Mouse (Mus musculus): ENCODE measurements at regions not wholly inside any gene's neighbourhood (a gene's known extent, or its start where the extent isn't known, plus 50 kb on each side); places are given as distances from the start of the nearest gene placed in this dataset.

GRCm38 (mm10) chr11:44167724-44168500, 232.0 kb upstream of the Il12b start:
- Histone ChIP-seq H3K9ac (replicated peaks) (no peak overlapping the region), H3K27ac (ENCODE audit: low read depth) (no peak overlapping the region), H3K4me1 (ENCODE audit: insufficient read depth) (no peaks in the 10 kb centered on the region), H3K27me3 (ENCODE audit: insufficient read depth, low read length) (no peaks in the 10 kb centered on the region), H3K9me3 (ENCODE audit: low read length) (no peaks in the 10 kb centered on the region), H3K36me3 (replicated peaks; ENCODE audit: insufficient read depth, low read length) (no peaks in the 10 kb centered on the region), H3K4me3 (ENCODE audit: low read depth, low read length) (no peak overlapping the region), H3K4me2 (ENCODE audit: low read depth, low read length) (no peak overlapping the region)
- ATAC-seq: no peak
- TF ChIP-seq EP300 (IDR thresholded peaks at IDR 0.05; ENCODE audit: low read depth): no peak
- TF ChIP-seq CTCF (IDR thresholded peaks at IDR 0.05; ENCODE audit: low read depth): no peak
- WGBS (ENCODE audit: insufficient replicate concordance): 67% methylated on average over 6 of the region's 6 CpGs
- DNase-seq: no peak

GRCm38 (mm10) chr11:44172478-44172877, 227.4 kb upstream of the Il12b start:
- no peaks in the 10 kb centered on the region for H3K9me3 ChIP-seq (ENCODE audit: low read length)
- 54% methylated on average over 4 of the region's 4 CpGs for WGBS (ENCODE audit: insufficient replicate concordance)
- TF ChIP-seq EP300 (IDR thresholded peaks at IDR 0.05; ENCODE audit: low read depth): no peak
- no peak for TF ChIP-seq CTCF (IDR thresholded peaks at IDR 0.05; ENCODE audit: low read depth)
- DNase-seq: no peak
- ATAC-seq: no peak
- H3K4me1 ChIP-seq (ENCODE audit: insufficient read depth): no peaks in the 10 kb centered on the region
- H3K4me2 ChIP-seq (ENCODE audit: low read depth, low read length): no peak overlapping the region
- no peaks in the 10 kb centered on the region for H3K27me3 ChIP-seq (ENCODE audit: insufficient read depth, low read length)
- H3K36me3 ChIP-seq (replicated peaks; ENCODE audit: insufficient read depth, low read length): no peaks in the 10 kb centered on the region
- no peak overlapping the region for H3K27ac ChIP-seq (ENCODE audit: low read depth)
- H3K4me3 ChIP-seq (ENCODE audit: low read depth, low read length): no peak overlapping the region
- no peak overlapping the region for H3K9ac ChIP-seq (replicated peaks)

DNA sequence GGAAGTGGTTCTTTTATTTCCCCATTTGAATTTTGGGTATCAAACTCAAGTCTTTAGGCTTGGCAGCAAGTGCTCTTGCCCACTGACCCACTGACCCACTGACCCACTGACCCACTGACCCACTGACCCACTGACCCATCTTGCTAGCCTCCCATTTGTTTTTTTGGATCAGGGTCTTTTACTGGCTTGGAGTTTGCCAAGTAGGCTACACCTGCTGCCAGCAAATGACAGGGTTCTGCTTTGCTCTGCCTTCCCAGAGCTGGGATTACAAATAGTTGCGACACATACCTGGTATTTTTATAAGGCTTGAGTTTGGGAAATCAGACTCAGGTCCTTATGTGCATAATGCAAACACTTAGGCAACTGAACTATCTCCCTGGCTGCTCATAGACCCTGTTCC, 226.7 kb upstream of the Il12b start:
- Histone ChIP-seq H3K4me2 (ENCODE audit: low read depth, low read length) (no peak overlapping the region), H3K27ac (ENCODE audit: low read depth) (no peak overlapping the region), H3K4me1 (ENCODE audit: insufficient read depth) (no peaks in the 10 kb centered on the region), H3K9me3 (ENCODE audit: low read length) (no peaks in the 10 kb centered on the region), H3K9ac (replicated peaks) (no peak overlapping the region), H3K36me3 (replicated peaks; ENCODE audit: insufficient read depth, low read length) (no peaks in the 10 kb centered on the region), H3K4me3 (ENCODE audit: low read depth, low read length) (no peak overlapping the region), H3K27me3 (ENCODE audit: insufficient read depth, low read length) (no peaks in the 10 kb centered on the region)
- TF ChIP-seq EP300 (IDR thresholded peaks at IDR 0.05; ENCODE audit: low read depth) (no peak), CTCF (IDR thresholded peaks at IDR 0.05; ENCODE audit: low read depth) (no peak)
- DNase-seq (peak; percentile 35), ATAC-seq (peak; percentile 95)
- WGBS (ENCODE audit: insufficient replicate concordance): 79% methylated on average over 1 of the region's 1 CpGs

DNA sequence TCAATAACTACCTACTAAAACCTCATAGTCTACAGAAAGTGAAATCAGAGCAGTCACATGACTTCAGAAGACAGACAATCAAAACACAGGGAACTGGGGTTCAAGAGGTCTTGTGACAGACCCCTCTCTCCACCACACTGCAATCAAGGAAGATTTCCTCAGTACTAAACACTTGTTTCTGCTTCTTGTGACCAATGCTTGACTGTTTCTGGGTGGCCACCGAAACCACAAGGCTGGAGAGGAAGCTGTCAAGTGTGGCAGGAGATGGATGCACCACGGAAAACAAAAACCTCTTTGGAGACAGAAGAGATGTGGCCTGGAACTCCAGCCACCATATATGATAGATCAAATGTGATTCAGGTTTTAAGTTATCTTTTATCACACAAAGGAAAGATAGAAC, 225.3 kb upstream of the Il12b start:
- no peaks in the 10 kb centered on the region for H3K36me3 ChIP-seq (replicated peaks; ENCODE audit: insufficient read depth, low read length)
- no peak overlapping the region for H3K4me2 ChIP-seq (ENCODE audit: low read depth, low read length)
- no peak overlapping the region for H3K9ac ChIP-seq (replicated peaks)
- H3K9me3 ChIP-seq (ENCODE audit: low read length): no peaks in the 10 kb centered on the region
- DNase-seq (no peak), ATAC-seq (no peak)
- no peaks in the 10 kb centered on the region for H3K27me3 ChIP-seq (ENCODE audit: insufficient read depth, low read length)
- H3K4me3 ChIP-seq (ENCODE audit: low read depth, low read length): no peak overlapping the region
- TF ChIP-seq CTCF (IDR thresholded peaks at IDR 0.05; ENCODE audit: low read depth): no peak
- TF ChIP-seq EP300 (IDR thresholded peaks at IDR 0.05; ENCODE audit: low read depth): no peak
- 29% methylated on average over 2 of the region's 2 CpGs for WGBS (ENCODE audit: insufficient replicate concordance)
- no peak overlapping the region for H3K27ac ChIP-seq (ENCODE audit: low read depth)
- no peaks in the 10 kb centered on the region for H3K4me1 ChIP-seq (ENCODE audit: insufficient read depth)

DNA sequence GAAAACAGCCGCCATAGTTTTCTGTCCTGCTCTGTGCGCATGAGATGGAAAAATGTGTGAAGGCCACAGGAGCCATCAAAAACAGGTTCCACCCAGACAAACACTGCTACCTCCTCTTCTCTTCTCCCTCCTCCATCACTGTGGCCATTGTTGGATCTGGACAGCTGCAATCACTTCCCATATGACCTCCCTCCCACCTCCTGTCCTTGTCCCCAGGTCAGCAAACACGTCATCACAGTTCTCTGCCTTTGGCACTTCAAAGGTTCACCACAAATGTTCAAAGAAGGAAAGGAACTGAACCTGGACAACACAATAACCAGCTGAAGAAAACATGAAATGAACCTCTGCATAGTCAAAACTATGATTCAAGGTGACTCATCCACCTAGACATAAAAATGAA, 220.2 kb upstream of the Il12b start:
- Histone ChIP-seq H3K4me3 (ENCODE audit: low read depth, low read length) (no peak overlapping the region), H3K9me3 (ENCODE audit: low read length) (no peaks in the 10 kb centered on the region), H3K9ac (replicated peaks) (no peak overlapping the region), H3K36me3 (replicated peaks; ENCODE audit: insufficient read depth, low read length) (no peaks in the 10 kb centered on the region), H3K27ac (ENCODE audit: low read depth) (no peak overlapping the region), H3K4me1 (ENCODE audit: insufficient read depth) (no peaks in the 10 kb centered on the region), H3K4me2 (ENCODE audit: low read depth, low read length) (no peak overlapping the region), H3K27me3 (ENCODE audit: insufficient read depth, low read length) (no peaks in the 10 kb centered on the region)
- 67% methylated on average over 3 of the region's 3 CpGs for WGBS (ENCODE audit: insufficient replicate concordance)
- DNase-seq: no peak
- TF ChIP-seq EP300 (IDR thresholded peaks at IDR 0.05; ENCODE audit: low read depth) (no peak), CTCF (IDR thresholded peaks at IDR 0.05; ENCODE audit: low read depth) (no peak)
- ATAC-seq: no peak

DNA sequence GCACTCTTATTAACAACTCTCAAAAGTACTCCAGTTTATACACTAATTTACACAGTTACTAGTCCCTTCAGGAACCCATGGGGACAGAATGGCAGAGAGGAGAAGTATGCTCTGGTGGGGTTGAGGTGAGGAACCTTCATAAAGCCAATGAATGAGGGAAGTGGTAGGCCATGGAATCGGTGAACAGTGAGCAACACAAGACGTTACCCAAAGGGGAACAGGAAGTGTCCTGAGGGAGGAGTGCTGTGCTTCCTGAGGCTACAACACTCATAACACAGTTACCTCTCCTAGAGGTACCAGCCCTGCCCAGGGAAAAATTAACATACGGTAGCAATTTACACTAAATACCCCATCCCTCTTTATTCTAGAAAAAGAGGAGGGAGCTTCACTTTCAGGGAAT, 216.0 kb upstream of the Il12b start:
- Histone ChIP-seq H3K9ac (replicated peaks) (no peak overlapping the region), H3K4me1 (ENCODE audit: insufficient read depth) (no peaks in the 10 kb centered on the region), H3K27ac (ENCODE audit: low read depth) (no peak overlapping the region), H3K4me3 (ENCODE audit: low read depth, low read length) (no peak overlapping the region), H3K4me2 (ENCODE audit: low read depth, low read length) (no peak overlapping the region), H3K9me3 (ENCODE audit: low read length) (no peaks in the 10 kb centered on the region), H3K27me3 (ENCODE audit: insufficient read depth, low read length) (no peaks in the 10 kb centered on the region), H3K36me3 (replicated peaks; ENCODE audit: insufficient read depth, low read length) (no peaks in the 10 kb centered on the region)
- WGBS (ENCODE audit: insufficient replicate concordance): 45% methylated on average over 3 of the region's 3 CpGs
- no peak for DNase-seq
- no peak for TF ChIP-seq CTCF (IDR thresholded peaks at IDR 0.05; ENCODE audit: low read depth)
- no peak for TF ChIP-seq EP300 (IDR thresholded peaks at IDR 0.05; ENCODE audit: low read depth)
- no peak for ATAC-seq

Data from liver, postnatal 0 days (tissue).